Mouse (Mus musculus): ENCODE results near the gene Cdr1.

Gene Cdr1

DNA sequence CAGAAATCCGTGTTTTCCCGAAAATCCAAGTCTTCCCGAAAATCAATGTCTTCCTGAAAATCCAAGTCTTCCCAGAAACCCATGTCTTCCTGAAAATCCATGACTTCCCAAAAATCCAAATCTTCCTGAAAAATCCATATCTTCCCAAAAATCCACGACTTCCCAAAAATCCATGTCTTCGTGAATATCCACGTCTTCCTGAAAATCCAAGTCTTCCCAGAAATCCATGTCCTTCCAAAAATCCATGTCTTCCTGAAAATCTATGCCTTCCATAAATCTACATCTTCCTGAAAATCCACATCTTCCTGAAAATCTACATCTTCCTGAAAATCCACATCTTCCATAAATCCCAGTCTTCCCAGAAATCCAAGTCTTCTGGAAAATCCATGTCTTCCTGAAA, at the start of gene Cdr1:
Gene Cdr1 (minus strand): TSS at position 101 of the 400 bp plus-strand sequence.
- no peak for DNase-seq (ENCODE audit: low spot score in 2 of 2)

- DNase-seq (ENCODE audit: low spot score in 2 of 2) = no peak
These were observed 511 bp upstream of the Cdr1 start for GRCm38 (mm10) chrX:61185869-61186268.

GRCm38 (mm10) chrX:61166519-61166918, 18.8 kb downstream of the Cdr1 start:
- DNase-seq (ENCODE audit: low spot score in 2 of 2) = no peak

DNA sequence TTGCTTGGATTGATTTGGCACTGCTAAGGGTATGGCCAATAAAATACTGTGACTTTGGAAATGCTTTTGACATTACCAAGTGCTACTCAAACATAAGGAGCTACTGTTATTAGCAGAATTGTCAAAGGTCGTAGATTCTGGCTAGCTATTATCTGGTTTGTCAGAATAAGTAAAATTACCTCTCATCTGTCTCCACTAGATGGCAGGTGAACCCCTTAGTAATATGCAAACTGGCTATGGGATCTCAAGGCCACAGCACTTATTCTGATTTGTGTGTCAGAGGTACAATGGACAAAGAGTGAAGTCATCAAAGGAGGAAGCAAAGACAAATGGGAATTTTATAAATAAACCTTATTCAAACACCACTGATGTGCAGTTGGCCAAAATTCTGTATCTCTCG, 24.1 kb downstream of the Cdr1 start:
- no peak for DNase-seq (ENCODE audit: low spot score in 2 of 2)

DNA sequence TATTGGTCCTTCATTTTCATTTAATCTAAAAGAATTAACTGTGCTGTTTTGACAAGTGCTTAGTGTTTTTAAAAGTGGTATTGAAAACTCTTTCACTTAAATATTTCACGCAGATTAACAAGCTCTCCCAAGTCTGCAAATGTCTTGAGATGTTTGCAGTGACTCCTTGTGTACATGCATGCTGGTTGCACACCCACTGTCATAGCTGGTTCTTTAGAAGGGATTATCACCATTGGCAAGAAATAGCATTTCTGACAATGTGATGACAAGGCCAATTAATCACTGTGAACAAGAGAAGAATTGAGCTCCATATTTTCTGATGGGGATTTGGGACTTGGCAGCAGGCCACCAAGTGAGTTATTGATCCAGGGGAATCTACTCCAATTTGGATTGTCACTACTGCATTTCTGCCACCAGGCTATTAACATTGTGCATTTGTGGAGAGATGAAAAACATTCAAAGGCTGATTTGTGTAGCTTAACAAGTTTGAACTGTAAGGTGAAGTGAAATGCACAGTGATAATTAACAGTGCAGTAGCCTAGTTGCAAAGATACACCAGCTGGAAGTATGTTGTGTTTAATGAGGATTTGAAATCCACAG, 30.6 kb downstream of the Cdr1 start:
- DNase-seq (ENCODE audit: low spot score in 2 of 2) = no peak

DNA sequence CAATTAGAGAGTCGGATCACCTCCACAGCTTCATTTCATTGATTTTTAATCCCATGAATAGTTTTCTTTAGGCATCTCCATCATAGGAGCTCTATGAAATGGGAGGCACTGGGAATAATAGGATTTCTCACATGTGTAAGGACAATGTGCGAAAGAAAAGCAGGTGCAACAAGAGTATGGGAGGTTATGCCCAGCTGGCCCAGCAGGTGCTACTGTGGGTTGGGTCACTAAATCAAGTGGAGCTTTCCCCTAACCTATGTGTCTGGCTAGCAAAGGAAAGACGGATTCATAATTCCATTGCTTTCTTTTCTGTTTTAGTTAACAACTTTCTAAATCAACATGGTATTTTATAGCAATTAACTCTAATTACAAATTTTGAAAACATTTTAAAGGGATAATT, 31.1 kb downstream of the Cdr1 start:
- DNase-seq (ENCODE audit: low spot score in 2 of 2) = no peak

GRCm38 (mm10) chrX:61146569-61146968, 38.8 kb downstream of the Cdr1 start:
- no peak for DNase-seq (ENCODE audit: low spot score in 2 of 2)

- no peak for DNase-seq (ENCODE audit: low spot score in 2 of 2)
These were observed 39.9 kb downstream of the Cdr1 start for GRCm38 (mm10) chrX:61145416-61145815.

DNA sequence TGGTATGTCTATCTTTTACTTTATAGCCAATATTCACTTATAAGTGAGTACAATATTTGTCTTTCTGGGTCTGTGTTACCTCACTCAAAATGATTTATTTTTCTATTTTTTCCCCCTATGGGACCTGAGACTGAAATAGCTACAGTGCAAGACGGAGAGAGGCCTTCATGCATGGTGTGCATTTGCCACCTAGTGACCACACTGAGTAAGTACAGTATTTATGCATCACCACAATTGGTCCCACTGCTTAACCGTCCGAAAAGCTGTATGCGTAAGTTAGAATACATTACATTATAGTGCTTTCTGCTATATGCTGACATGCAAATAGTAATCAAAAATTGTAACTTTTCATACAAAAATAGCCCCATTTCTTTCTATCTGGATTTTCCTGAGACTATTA, 50.8 kb downstream of the Cdr1 start:
- no peak for DNase-seq (ENCODE audit: low spot score in 2 of 2)
